Mouse (Mus musculus) ES-Bruce4 (cell line): ENCODE data around the gene Hist1h4k. TPM values are rescaled to one million over a fixed set of nuclear protein-coding genes. Genes with fewer than 3 reads are reported as not detected.
"Not testable (repeated sequence)": the region's sequence is repeated elsewhere in the genome, so short reads cannot be mapped to it uniquely, and the experiment has no call there.

Source experiments
- H3K27ac ChIP-seq: 2 replicates; pipeline ENCODE4 v1.5.1; 2012; ENCODE audit warnings: low read length, inconsistent platforms; ENCODE audit not compliant: insufficient read depth
- H3K27me3 ChIP-seq: 2 replicates; pipeline ENCODE4 v1.6.1; 2012; ENCODE audit warnings: mild to moderate bottlenecking, low read length, inconsistent platforms; ENCODE audit not compliant: control insufficient read depth, poor library complexity, insufficient read depth, severe bottlenecking
- H3K36me3 ChIP-seq: 2 replicates; pipeline ENCODE4 v1.6.1; 2012; ENCODE audit warnings: inconsistent platforms, mild to moderate bottlenecking, low read length, moderate library complexity; ENCODE audit not compliant: control insufficient read depth, poor library complexity, insufficient read depth, severe bottlenecking
- H3K4me1 ChIP-seq: one replicate; pipeline ENCODE4 v1.8.1; 2011; ENCODE audit warnings: low read length; ENCODE audit not compliant: control insufficient read depth, insufficient read depth
- H3K4me3 ChIP-seq: 2 replicates; pipeline ENCODE4 v1.5.1; 2011; ENCODE audit warnings: low read depth, mild to moderate bottlenecking, low read length
- H3K9ac ChIP-seq: 2 replicates; pipeline ENCODE4 v1.6.1; 2012; ENCODE audit warnings: low read depth, mild to moderate bottlenecking, inconsistent platforms; ENCODE audit not compliant: poor library complexity, severe bottlenecking
- H3K9me3 ChIP-seq: replicated peaks from 2 replicates; pipeline ENCODE4 v1.6.1; 2012; ENCODE audit warnings: mild to moderate bottlenecking, low read length, inconsistent platforms; ENCODE audit not compliant: control insufficient read depth, poor library complexity, insufficient read depth, severe bottlenecking
- CTCF ChIP-seq: IDR thresholded peaks from one replicate; pipeline ENCODE4 v1.8.1; 2011; ENCODE audit warnings: low read depth, low read length
- EP300 ChIP-seq: IDR thresholded peaks from 2 replicates; pipeline ENCODE4 v1.6.1; 2011; ENCODE audit warnings: low read depth, low read length; ENCODE audit not compliant: insufficient read depth
- POLR2A ChIP-seq: IDR thresholded peaks from one replicate; pipeline ENCODE4 v1.8.1; 2011; ENCODE audit warnings: low read length; ENCODE audit not compliant: insufficient read depth
- polyA plus RNA-seq: library from polyadenylated mRNA; stranded (reverse); fragments of >200 nt; gene quantifications from 2 replicates; pipeline ENCODE4 v1.2.4, GENCODE M21; 2011; ENCODE audit warnings: low read depth; ENCODE audit not compliant: missing spikeins, insufficient read depth, insufficient read length

Hist1h4k gene
- polyA plus RNA-seq, 1 experiment, result 17.1 TPM

- Histone ChIP-seq H3K9me3 (no peaks in the 10 kb centered on the region), H3K27me3 (no peaks in the 10 kb centered on the region), H3K36me3 (no peaks in the 10 kb centered on the region), H3K9ac (peak overlapping the region; percentile 96), H3K4me3 (no peak overlapping the region), H3K27ac (peak overlapping the region; percentile 98), H3K4me1 (no peaks in the 10 kb centered on the region)
- TF ChIP-seq CTCF (peak; percentile 11), POLR2A (no peak)
Observed at GRCm38 (mm10) chr13:21722993-21723836, 27.1 kb downstream of the Hist1h4k start.

GRCm38 (mm10) chr13:21722373-21722925, 27.9 kb downstream of the Hist1h4k start:
- Histone ChIP-seq H3K36me3 (no peaks in the 10 kb centered on the region), H3K9ac (peak overlapping the region; percentile 96), H3K4me1 (no peaks in the 10 kb centered on the region), H3K27me3 (no peaks in the 10 kb centered on the region), H3K4me3 (peak overlapping the region; percentile 51), H3K27ac (peak overlapping the region; percentile 98), H3K9me3 (no peaks in the 10 kb centered on the region)
- no peak for TF ChIP-seq CTCF
- no peak for TF ChIP-seq POLR2A
- TF ChIP-seq EP300, result no peak

- Histone ChIP-seq H3K27ac (peak within 1 kb of the TSS; percentile 98), H3K4me3 (peak within 1 kb of the TSS; percentile 68), H3K9ac (peak within 1 kb of the TSS; percentile 96)
- TF ChIP-seq POLR2A, result peak; percentile 96
- not testable (repeated sequence) for H3K9me3 ChIP-seq, H3K27me3 ChIP-seq, H3K36me3 ChIP-seq, H3K4me1 ChIP-seq
Observed at GRCm38 (mm10) chr13:21721757-21722372, 28.4 kb downstream of the Hist1h4k start, which contains the start of gene Hist1h2bm. Gene Hist1h2bm, plus strand, starts transcription at chr13:21722044.

- not testable (repeated sequence) for H3K4me1 ChIP-seq, H3K36me3 ChIP-seq, H3K9me3 ChIP-seq, H3K27me3 ChIP-seq
- Histone ChIP-seq H3K9ac (peak overlapping the region; percentile 72), H3K27ac (peak overlapping the region; percentile 84), H3K4me3 (peak overlapping the region; percentile 68)
Observed at GRCm38 (mm10) chr13:21721107-21721756, 29.1 kb downstream of the Hist1h4k start.

- TF ChIP-seq CTCF (no peak), POLR2A (peak; percentile 80)
- H3K9ac ChIP-seq, result peak overlapping the region; percentile 98
- no peaks in the 10 kb centered on the region for H3K4me1 ChIP-seq
- H3K9me3 ChIP-seq, result no peaks in the 10 kb centered on the region
- H3K27me3 ChIP-seq, result no peaks in the 10 kb centered on the region
- peak overlapping the region; percentile 98 for H3K27ac ChIP-seq
- H3K4me3 ChIP-seq, result peak overlapping the region; percentile 97
- H3K36me3 ChIP-seq, result no peaks in the 10 kb centered on the region
Observed at GRCm38 (mm10) chr13:21718381-21719080, 31.8 kb downstream of the Hist1h4k start.
